Mouse (Mus musculus): ENCODE results near the gene Tifa. TPM values are rescaled to one million over a fixed set of nuclear protein-coding genes. Genes with fewer than 3 reads are reported as not detected.
A peak's percentile ranks its signal among the peaks of the same experiment; 100 is the strongest.

Gene Tifa
- total RNA-seq, 2 experiments from 2014 or later = 1.9 to 2.9 TPM

GRCm38 (mm10) chr3:127788038-127788437 lies 1.6 kb upstream of the Tifa start:
- no peak for DNase-seq

- DNase-seq = no peak
Measured at GRCm38 (mm10) chr3:127788919-127789318, 686 bp upstream of the Tifa start.

GRCm38 (mm10) chr3:127790234-127791055 lies 840 bp downstream of the Tifa start:
- DNase-seq = peak; percentile 65 to 72

- peak; percentile 26 to 42 for DNase-seq
Measured at GRCm38 (mm10) chr3:127791056-127791483, 1.5 kb downstream of the Tifa start.

- DNase-seq = no peak
Measured at GRCm38 (mm10) chr3:127791595-127792561, 2.3 kb downstream of the Tifa start.

GRCm38 (mm10) chr3:127793022-127793421 lies 3.4 kb downstream of the Tifa start:
- peak in 1 of 2 experiments; percentile 13 for DNase-seq

GRCm38 (mm10) chr3:127795762-127796161 lies 6.2 kb downstream of the Tifa start:
- no peak for DNase-seq

GRCm38 (mm10) chr3:127796271-127796670 lies 6.7 kb downstream of the Tifa start:
- no peak for DNase-seq

- DNase-seq = no peak
Measured at GRCm38 (mm10) chr3:127801162-127801561, 11.6 kb downstream of the Tifa start.

GRCm38 (mm10) chr3:127802814-127803213 lies 13.2 kb downstream of the Tifa start:
- peak; percentile 47 to 50 for DNase-seq

- DNase-seq = no peak
Measured at GRCm38 (mm10) chr3:127804439-127804838, 14.8 kb downstream of the Tifa start.

- DNase-seq = no peak
Measured at GRCm38 (mm10) chr3:127805071-127805470, 15.5 kb downstream of the Tifa start.

- no peak for DNase-seq
Measured at GRCm38 (mm10) chr3:127805991-127806390, 16.4 kb downstream of the Tifa start.

- no peak for DNase-seq
Measured at GRCm38 (mm10) chr3:127807846-127808245, 18.2 kb downstream of the Tifa start.

GRCm38 (mm10) chr3:127809103-127809502 lies 19.5 kb downstream of the Tifa start:
- DNase-seq = no peak

- no peak for DNase-seq
Measured at GRCm38 (mm10) chr3:127817120-127817683, 27.6 kb downstream of the Tifa start.

GRCm38 (mm10) chr3:127818694-127819663 lies 29.4 kb downstream of the Tifa start:
- DNase-seq = no peak

GRCm38 (mm10) chr3:127820400-127820799 lies 30.8 kb downstream of the Tifa start:
- DNase-seq = no peak

GRCm38 (mm10) chr3:127821209-127821608 lies 31.6 kb downstream of the Tifa start:
- DNase-seq = no peak

- no peak for DNase-seq
Measured at GRCm38 (mm10) chr3:127823886-127824863, 34.6 kb downstream of the Tifa start.

Data from heart, adult 18-20 months (tissue).